Mouse (Mus musculus) spleen, adult 2 months (tissue): Measurements from ENCODE around the gene Mmrn2.

Experiments used
- CTCF ChIP-seq: fragments of 200-500 bp; IDR thresholded peaks from 2 replicates; pipeline ENCODE4 v1.5.1; 2011; ENCODE audit warnings: mild to moderate bottlenecking, inconsistent platforms; ENCODE audit not compliant: insufficient read depth, insufficient read length, insufficient replicate concordance; ENCODE audit errors: extremely low read depth
- POLR2A ChIP-seq: fragments of 200-500 bp; IDR thresholded peaks from 2 replicates; pipeline ENCODE4 v1.6.1; 2011; ENCODE audit warnings: low read depth, low read length, inconsistent platforms

DNA sequence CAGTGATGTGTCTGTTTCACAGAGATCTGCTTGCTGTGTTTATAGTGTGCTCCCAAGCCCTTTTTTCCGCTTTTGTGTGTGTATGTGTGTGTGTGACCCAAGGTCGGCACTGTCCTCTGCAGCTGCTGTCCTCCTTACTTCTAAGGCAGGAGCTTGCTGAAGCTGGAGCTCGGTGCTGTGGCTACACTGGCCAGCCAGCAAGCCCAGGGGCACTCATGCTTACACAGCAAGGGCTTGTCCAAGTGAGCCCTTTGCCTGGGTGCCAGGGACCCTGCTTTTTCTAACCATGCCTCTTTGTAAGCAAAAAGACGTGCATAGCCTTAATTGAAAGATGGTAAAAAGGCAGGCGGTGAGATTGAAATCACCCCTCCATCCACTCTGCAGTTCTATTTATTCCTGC lies 42.8 kb upstream of the Mmrn2 start:
- TF ChIP-seq CTCF (no peak), POLR2A (no peak)
